Mouse (Mus musculus) thymus, adult 2 months (tissue): ENCODE measurements around the gene Grik1.

ENCODE experiments used
- CTCF ChIP-seq: fragments of 200-500 bp; IDR thresholded peaks from 2 replicates; pipeline ENCODE4 v1.5.1; 2012; ENCODE audit warnings: mild to moderate bottlenecking, control low read depth, low read length, moderate library complexity, borderline replicate concordance; ENCODE audit not compliant: control insufficient read depth, poor library complexity, insufficient read depth; ENCODE audit errors: extremely low read depth
- POLR2A ChIP-seq: fragments of 200-500 bp; IDR thresholded peaks from 2 replicates; pipeline ENCODE4 v1.6.1; 2012; ENCODE audit warnings: mild to moderate bottlenecking, low read length, control low read depth, moderate library complexity; ENCODE audit not compliant: control insufficient read depth, poor library complexity, insufficient read depth; ENCODE audit errors: extremely low read depth

- TF ChIP-seq CTCF = no peak
- TF ChIP-seq POLR2A = no peak
These were observed 245.7 kb downstream of the Grik1 start for GRCm38 (mm10) chr16:88044321-88044720.
